Mouse (Mus musculus) megakaryocyte, embryonic 14.5 days (primary cell): Measurements from ENCODE around the gene Cxcl12.

ENCODE experiments used
- FLI1 ChIP-seq: IDR thresholded peaks from 2 replicates; pipeline ENCODE4 v1.6.1; 2012; ENCODE audit warnings: low read length, inconsistent platforms, mixed read lengths
- GATA1 ChIP-seq: IDR thresholded peaks from 3 replicates; pipeline ENCODE4 v1.6.1; 2012; ENCODE audit warnings: mixed read lengths, low read length, inconsistent platforms, borderline replicate concordance

DNA sequence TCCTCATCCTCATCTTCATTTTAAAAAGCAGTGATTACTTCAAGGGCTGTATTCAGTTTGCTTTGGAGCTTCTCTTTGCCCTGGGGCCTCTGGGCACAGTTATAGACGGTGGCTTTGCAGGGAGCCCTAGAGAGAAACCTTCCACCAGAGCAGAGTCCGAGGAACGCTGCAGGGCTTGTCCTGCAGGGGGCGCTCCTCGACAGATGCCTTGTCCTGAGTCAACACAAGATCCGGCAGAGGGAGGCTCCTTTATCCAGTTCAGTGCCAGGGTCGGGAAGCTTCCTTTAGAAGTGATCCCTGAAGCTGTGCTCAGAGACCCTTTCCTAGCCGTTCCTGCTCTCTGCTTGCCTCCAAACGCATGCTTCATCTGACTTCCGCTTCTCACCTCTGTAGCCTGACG is 5.5 kb downstream of the Cxcl12 start:
- TF ChIP-seq GATA1 (no peak), FLI1 (no peak)
